Mouse (Mus musculus): ENCODE results near the gene Dbi. TPM values are rescaled to one million over a fixed set of nuclear protein-coding genes. Genes with fewer than 3 reads are reported as not detected.
A peak's percentile ranks its signal among the peaks of the same experiment; 100 is the strongest.

Dbi gene
- polyA plus RNA-seq, 1 experiment = 418 TPM

DNA sequence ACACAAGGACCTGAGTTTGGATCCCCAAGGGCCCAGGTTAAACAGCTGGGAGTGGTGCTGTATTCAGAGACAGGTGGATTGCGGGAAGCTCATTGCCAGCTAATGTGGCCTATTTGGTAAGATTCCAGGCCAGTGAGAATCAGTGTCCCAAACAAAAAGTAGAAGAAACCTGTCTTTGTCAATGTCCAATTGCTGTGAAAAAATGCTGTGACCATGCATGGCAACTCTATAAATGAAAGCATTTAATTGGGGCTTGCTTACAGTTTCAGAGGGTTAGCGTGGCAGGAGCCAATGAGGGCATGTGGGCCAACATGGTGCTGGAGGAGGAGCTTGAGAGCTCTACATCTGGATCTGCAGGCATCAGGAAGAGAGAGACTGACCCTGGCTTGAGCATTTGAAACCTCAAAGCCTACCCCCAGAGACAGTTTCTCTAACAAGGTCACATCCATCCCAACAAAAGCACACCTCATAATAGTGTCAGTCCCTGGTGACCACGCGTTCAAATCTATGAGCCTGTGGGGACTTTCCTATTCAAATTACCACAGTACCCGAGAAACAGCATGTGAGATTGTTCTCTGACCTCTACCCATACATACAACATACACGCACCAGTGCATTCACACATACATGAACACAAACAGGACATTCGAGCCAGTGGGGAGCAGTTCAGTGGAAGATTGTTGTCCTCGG is 24.8 kb upstream of the Dbi start:
- Histone ChIP-seq H3K27me3 (ENCODE audit: control insufficient read depth, insufficient read depth, insufficient read length) (no peaks in the 10 kb centered on the region), H3K4me3 (ENCODE audit: insufficient read depth, poor library complexity, severe bottlenecking) (no peak overlapping the region), H3K79me3 (ENCODE audit: low read depth) (no peaks in the 10 kb centered on the region), H3K36me3 (ENCODE audit: control insufficient read depth, insufficient read depth) (no peaks in the 10 kb centered on the region), H3ac (ENCODE audit: control insufficient read depth, insufficient read length, low read depth) (no peak overlapping the region), H3K79me2 (ENCODE audit: control insufficient read depth, insufficient read depth) (no peaks in the 10 kb centered on the region)
- TF ChIP-seq MAX (IDR thresholded peaks at IDR 0.05) (no peak), FOSL1 (IDR thresholded peaks at IDR 0.05; ENCODE audit: insufficient read depth, low read length, poor library complexity, severe bottlenecking) (no peak), MYOD1 (IDR thresholded peaks at IDR 0.05; ENCODE audit: control insufficient read depth, insufficient read length, low read depth) (no peak), MYOG (IDR thresholded peaks at IDR 0.05; ENCODE audit: control insufficient read depth, extremely low read depth, insufficient read length) (no peak), CTCF (IDR thresholded peaks at IDR 0.05; ENCODE audit: control insufficient read depth, insufficient read depth, insufficient read length) (no peak)

DNA sequence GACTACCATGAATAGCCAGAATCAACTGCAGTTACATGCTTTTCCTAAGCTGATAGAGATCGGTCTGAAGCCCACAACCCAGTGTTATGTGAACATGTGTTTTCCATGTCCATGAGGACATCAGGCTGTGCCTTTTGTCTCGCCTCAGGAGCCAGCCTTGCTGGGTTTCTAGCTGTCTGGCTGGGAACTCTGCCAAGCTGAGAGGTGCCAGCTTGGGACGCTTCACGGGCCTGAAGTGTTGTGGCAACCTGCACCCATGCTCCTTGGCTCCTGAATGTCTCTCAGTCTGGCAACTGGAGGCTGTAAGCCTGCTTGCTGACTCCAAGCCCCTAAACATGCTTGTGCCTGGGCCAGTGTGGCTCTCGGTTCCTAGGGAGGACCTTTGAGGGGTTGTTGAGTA is 21.7 kb upstream of the Dbi start:
- Histone ChIP-seq H3ac (ENCODE audit: control insufficient read depth, insufficient read length, low read depth) (no peak overlapping the region), H3K36me3 (ENCODE audit: control insufficient read depth, insufficient read depth) (no peaks in the 10 kb centered on the region), H3K27me3 (ENCODE audit: control insufficient read depth, insufficient read depth, insufficient read length) (no peaks in the 10 kb centered on the region), H3K4me3 (ENCODE audit: insufficient read depth, poor library complexity, severe bottlenecking) (no peak overlapping the region), H3K79me2 (ENCODE audit: control insufficient read depth, insufficient read depth) (no peaks in the 10 kb centered on the region), H3K79me3 (ENCODE audit: low read depth) (no peaks in the 10 kb centered on the region)
- no peak for TF ChIP-seq FOSL1 (IDR thresholded peaks at IDR 0.05; ENCODE audit: insufficient read depth, low read length, poor library complexity, severe bottlenecking)
- no peak for TF ChIP-seq MYOD1 (IDR thresholded peaks at IDR 0.05; ENCODE audit: control insufficient read depth, insufficient read length, low read depth)
- no peak for TF ChIP-seq USF1 (IDR thresholded peaks at IDR 0.05; ENCODE audit: low read depth)
- no peak for TF ChIP-seq CEBPB (IDR thresholded peaks at IDR 0.05; ENCODE audit: low read depth)
- TF ChIP-seq MAX (IDR thresholded peaks at IDR 0.05) = no peak
- TF ChIP-seq CTCF (IDR thresholded peaks at IDR 0.05; ENCODE audit: control insufficient read depth, insufficient read depth, insufficient read length) = no peak
- no peak for TF ChIP-seq MYOG (IDR thresholded peaks at IDR 0.05; ENCODE audit: control insufficient read depth, extremely low read depth, insufficient read length)

DNA sequence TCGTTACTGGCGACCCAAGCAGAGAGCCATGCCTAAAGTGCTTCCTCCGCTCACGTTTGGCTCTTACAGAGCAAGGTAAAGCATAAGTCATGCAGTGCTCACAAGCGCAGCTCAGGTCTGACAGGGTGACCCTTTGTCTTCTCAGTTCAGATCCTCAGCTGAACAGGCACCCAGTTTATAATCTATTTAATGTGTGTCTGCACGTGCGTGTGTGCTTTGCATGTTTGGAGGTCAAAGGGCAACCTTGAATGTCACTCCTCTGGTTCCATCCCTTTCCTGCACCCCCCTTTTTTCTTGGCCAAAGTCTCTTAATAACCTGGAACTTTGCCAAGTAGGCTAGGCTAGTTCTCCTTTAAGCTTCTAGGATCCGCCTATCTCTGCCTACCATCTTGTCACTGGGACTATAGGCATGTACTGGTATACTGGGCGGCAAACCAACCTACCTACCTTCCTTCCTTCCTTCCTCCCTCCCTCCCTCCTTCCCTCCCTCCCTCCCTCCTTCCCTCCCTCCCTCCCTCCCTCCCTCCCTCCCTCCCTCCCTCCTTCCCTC is 19.3 kb upstream of the Dbi start:
- H3K36me3 ChIP-seq (ENCODE audit: control insufficient read depth, insufficient read depth) = no peaks in the 10 kb centered on the region
- H3K79me3 ChIP-seq (ENCODE audit: low read depth) = no peaks in the 10 kb centered on the region
- H3ac ChIP-seq (ENCODE audit: control insufficient read depth, insufficient read length, low read depth) = no peak overlapping the region
- TF ChIP-seq MAX (IDR thresholded peaks at IDR 0.05) (no peak), MYOG (IDR thresholded peaks at IDR 0.05; ENCODE audit: control insufficient read depth, extremely low read depth, insufficient read length) (no peak), CEBPB (IDR thresholded peaks at IDR 0.05; ENCODE audit: low read depth) (no peak), CTCF (IDR thresholded peaks at IDR 0.05; ENCODE audit: control insufficient read depth, insufficient read depth, insufficient read length) (no peak), USF1 (IDR thresholded peaks at IDR 0.05; ENCODE audit: low read depth) (no peak), MYOD1 (IDR thresholded peaks at IDR 0.05; ENCODE audit: control insufficient read depth, insufficient read length, low read depth) (no peak), FOSL1 (IDR thresholded peaks at IDR 0.05; ENCODE audit: insufficient read depth, low read length, poor library complexity, severe bottlenecking) (no peak)
- H3K27me3 ChIP-seq (ENCODE audit: control insufficient read depth, insufficient read depth, insufficient read length) = no peaks in the 10 kb centered on the region
- H3K79me2 ChIP-seq (ENCODE audit: control insufficient read depth, insufficient read depth) = no peaks in the 10 kb centered on the region
- H3K4me3 ChIP-seq (ENCODE audit: insufficient read depth, poor library complexity, severe bottlenecking) = no peak overlapping the region

DNA sequence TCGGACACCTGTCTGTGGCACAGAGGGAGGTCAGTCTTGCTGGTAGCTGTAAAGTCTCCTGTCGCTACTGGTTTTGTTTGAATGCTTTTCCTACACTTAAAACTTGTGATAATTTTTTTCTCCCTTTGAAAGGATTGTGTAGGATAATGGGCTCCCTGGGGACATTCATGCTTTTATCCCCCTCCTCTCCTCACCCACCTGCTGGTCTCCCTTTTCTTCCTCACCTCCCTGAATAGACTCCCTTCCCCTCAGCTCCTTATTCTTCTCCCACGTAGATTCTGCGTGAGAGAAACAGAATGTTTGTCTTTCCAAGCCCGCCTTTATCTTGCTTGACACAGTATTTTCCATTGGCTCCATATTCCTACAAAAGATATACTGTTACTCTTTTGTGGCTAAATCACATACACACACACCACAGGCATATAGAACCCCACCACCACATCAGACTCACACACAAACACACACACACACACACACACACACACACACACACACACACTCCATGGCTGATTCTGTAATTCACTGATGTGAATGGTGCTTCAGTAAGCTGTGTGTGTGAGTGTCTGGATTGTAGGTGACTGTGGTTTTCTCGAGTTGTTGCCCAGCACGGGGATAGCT is 18.2 kb upstream of the Dbi start:
- TF ChIP-seq USF1 (IDR thresholded peaks at IDR 0.05; ENCODE audit: low read depth) (no peak), CTCF (IDR thresholded peaks at IDR 0.05; ENCODE audit: control insufficient read depth, insufficient read depth, insufficient read length) (no peak), FOSL1 (IDR thresholded peaks at IDR 0.05; ENCODE audit: insufficient read depth, low read length, poor library complexity, severe bottlenecking) (no peak), MAX (IDR thresholded peaks at IDR 0.05) (no peak), MYOD1 (IDR thresholded peaks at IDR 0.05; ENCODE audit: control insufficient read depth, insufficient read length, low read depth) (no peak), CEBPB (IDR thresholded peaks at IDR 0.05; ENCODE audit: low read depth) (no peak), MYOG (IDR thresholded peaks at IDR 0.05; ENCODE audit: control insufficient read depth, extremely low read depth, insufficient read length) (no peak)

DNA sequence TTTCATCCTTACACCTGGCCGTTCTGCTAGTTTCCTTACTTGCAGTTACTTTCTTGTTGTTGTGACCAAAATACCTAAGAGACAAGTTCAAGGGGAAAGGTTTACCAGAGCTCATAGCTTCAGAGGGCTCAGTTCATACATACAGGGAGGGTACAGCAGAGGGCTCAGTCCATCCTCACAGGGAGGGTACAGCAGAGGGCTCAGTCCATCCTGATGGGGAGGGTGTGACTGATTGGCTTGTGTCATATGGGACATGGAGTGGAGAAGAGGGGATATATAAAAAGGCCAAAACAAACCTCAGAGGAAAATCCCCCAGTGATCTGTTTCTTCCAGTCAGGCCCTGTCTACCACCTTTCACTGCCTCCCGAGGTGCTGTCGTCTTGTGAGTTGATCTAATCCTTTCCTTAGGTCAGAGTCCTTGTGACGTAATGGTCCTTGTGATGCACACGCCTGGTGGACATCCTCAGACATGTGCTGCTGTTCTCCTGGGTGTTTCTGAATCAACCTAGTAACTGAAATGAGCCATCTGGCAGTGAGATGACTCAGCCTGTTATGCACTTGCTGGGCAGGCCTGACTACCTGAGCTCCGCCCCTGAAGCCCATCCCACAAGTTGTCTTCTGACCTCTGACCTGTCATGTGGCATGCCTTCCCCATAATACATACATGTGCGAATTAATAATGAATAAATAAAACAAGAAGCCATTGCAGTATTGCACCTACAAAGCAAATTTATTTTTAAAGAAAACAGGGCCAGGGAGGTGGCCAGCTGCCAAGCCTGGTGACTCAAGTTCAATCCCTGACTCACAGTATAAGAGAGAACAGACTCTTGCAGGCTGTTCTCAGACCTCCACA is 15.3 kb upstream of the Dbi start:
- Histone ChIP-seq H3ac (ENCODE audit: control insufficient read depth, insufficient read length, low read depth) (no peak overlapping the region), H3K36me3 (ENCODE audit: control insufficient read depth, insufficient read depth) (no peaks in the 10 kb centered on the region), H3K27me3 (ENCODE audit: control insufficient read depth, insufficient read depth, insufficient read length) (no peaks in the 10 kb centered on the region), H3K4me3 (ENCODE audit: insufficient read depth, poor library complexity, severe bottlenecking) (no peak overlapping the region), H3K79me2 (ENCODE audit: control insufficient read depth, insufficient read depth) (no peaks in the 10 kb centered on the region), H3K79me3 (ENCODE audit: low read depth) (no peaks in the 10 kb centered on the region)
- TF ChIP-seq FOSL1 (IDR thresholded peaks at IDR 0.05; ENCODE audit: insufficient read depth, low read length, poor library complexity, severe bottlenecking) (peak; percentile 4), MYOG (IDR thresholded peaks at IDR 0.05; ENCODE audit: control insufficient read depth, extremely low read depth, insufficient read length) (no peak), MAX (IDR thresholded peaks at IDR 0.05) (peak; percentile 72), CEBPB (IDR thresholded peaks at IDR 0.05; ENCODE audit: low read depth) (no peak), CTCF (IDR thresholded peaks at IDR 0.05; ENCODE audit: control insufficient read depth, insufficient read depth, insufficient read length) (no peak), MYOD1 (IDR thresholded peaks at IDR 0.05; ENCODE audit: control insufficient read depth, insufficient read length, low read depth) (peak; percentile 50), USF1 (IDR thresholded peaks at IDR 0.05; ENCODE audit: low read depth) (peak; percentile 33)

More for the DNA sequence above, 18.2 kb upstream of the Dbi start:
- Histone ChIP-seq H3ac (ENCODE audit: control insufficient read depth, insufficient read length, low read depth) (no peak overlapping the region), H3K27me3 (ENCODE audit: control insufficient read depth, insufficient read depth, insufficient read length) (no peaks in the 10 kb centered on the region), H3K79me2 (ENCODE audit: control insufficient read depth, insufficient read depth) (no peaks in the 10 kb centered on the region), H3K79me3 (ENCODE audit: low read depth) (no peaks in the 10 kb centered on the region), H3K4me3 (ENCODE audit: insufficient read depth, poor library complexity, severe bottlenecking) (no peak overlapping the region), H3K36me3 (ENCODE audit: control insufficient read depth, insufficient read depth) (no peaks in the 10 kb centered on the region)

All from C2C12 (cell line).